Mouse (Mus musculus): ENCODE results near the gene Rundc3a. TPM values are rescaled to one million over a fixed set of nuclear protein-coding genes. Genes with fewer than 3 reads are reported as not detected.

The Rundc3a gene
- polyA plus RNA-seq, 1 experiment from 2014 or later, result 115 TPM

GRCm38 (mm10) chr11:102449043-102450008 lies 56.1 kb downstream of the Rundc3a start:
- Histone ChIP-seq H3K27ac (ENCODE audit: low read depth, low read length) (no peak overlapping the region), H3K27me3 (replicated peaks; ENCODE audit: control insufficient read depth, insufficient read depth, low read length) (0 out of 2 replicates have a peak, but pooled peaks cover 5% of the 10 kb centered on the region), H3K4me3 (ENCODE audit: low read depth, low read length) (no peak overlapping the region), H3K36me3 (ENCODE audit: control insufficient read depth, insufficient read depth, low read length) (peaks cover under 1% of the 10 kb centered on the region; the same call in 1 of the 2 replicates), H3K9me3 (replicated peaks; ENCODE audit: control insufficient read depth, low read length) (no peaks in the 10 kb centered on the region), H3K4me2 (ENCODE audit: low read length) (no peak overlapping the region), H3K9ac (ENCODE audit: low read length) (no peak overlapping the region), H3K4me1 (ENCODE audit: control insufficient read depth, insufficient read depth, low read length) (peaks cover 23% of the 10 kb centered on the region)
- ATAC-seq (no peak), DNase-seq (ENCODE audit: low spot score) (no peak)
- WGBS, result 43% methylated on average over 17 of the region's 17 CpGs

Small RNA genes within 50 kb of the gene (microRNA-seq; reads per million reads assigned to microRNA genes)
- gene Mir6930, result not detected

Other genes with a start within 250 kb of the Rundc3a start
- 0.14 and 0.17 TPM in 2 replicates for gene Nags, start 247.9 kb upstream of the Rundc3a start, polyA plus RNA-seq (2014; fragmentation: Nextera tagmentation; extraction: Ambion mirVana)
- 32.5 and 33.6 TPM in 2 replicates for gene Tmem101, start 237.0 kb upstream of the Rundc3a start, polyA plus RNA-seq (2014; fragmentation: Nextera tagmentation; extraction: Ambion mirVana)
- gene Lsm12, start 208.1 kb upstream of the Rundc3a start, polyA plus RNA-seq (2014; fragmentation: Nextera tagmentation; extraction: Ambion mirVana), result 83.1 and 93.7 TPM in 2 replicates
- gene G6pc3, start 203.8 kb upstream of the Rundc3a start, polyA plus RNA-seq (2014; fragmentation: Nextera tagmentation; extraction: Ambion mirVana), result 24.6 and 24.8 TPM in 2 replicates
- gene Hdac5, start 163.2 kb upstream of the Rundc3a start, polyA plus RNA-seq (2014; fragmentation: Nextera tagmentation; extraction: Ambion mirVana), result 38.9 and 60.6 TPM in 2 replicates
- gene BC030867, start 144.5 kb upstream of the Rundc3a start, polyA plus RNA-seq (2014; fragmentation: Nextera tagmentation; extraction: Ambion mirVana), result 6.1 and 6.3 TPM in 2 replicates
- gene Asb16, start 124.7 kb upstream of the Rundc3a start, polyA plus RNA-seq (2014; fragmentation: Nextera tagmentation; extraction: Ambion mirVana), result not detected in 2 replicates
- 74.4 and 75.3 TPM in 2 replicates for gene Tmub2, start 108.5 kb upstream of the Rundc3a start, polyA plus RNA-seq (2014; fragmentation: Nextera tagmentation; extraction: Ambion mirVana)
- gene Atxn7l3, start 96.8 kb upstream of the Rundc3a start, polyA plus RNA-seq (2014; fragmentation: Nextera tagmentation; extraction: Ambion mirVana), result 25.2 and 28.7 TPM in 2 replicates
- 74.5 and 91.0 TPM in 2 replicates for gene Ubtf, start 73.7 kb upstream of the Rundc3a start, polyA plus RNA-seq (2014; fragmentation: Nextera tagmentation; extraction: Ambion mirVana)
- 1.8 and 2.1 TPM in 2 replicates for gene Slc4a1, start 27.2 kb upstream of the Rundc3a start, polyA plus RNA-seq (2014; fragmentation: Nextera tagmentation; extraction: Ambion mirVana)
- 145 and 149 TPM in 2 replicates for gene Slc25a39, start 14.5 kb downstream of the Rundc3a start, polyA plus RNA-seq (2014; fragmentation: Nextera tagmentation; extraction: Ambion mirVana)
- gene Grn, start 36.9 kb downstream of the Rundc3a start, polyA plus RNA-seq (2014; fragmentation: Nextera tagmentation; extraction: Ambion mirVana), result 28.6 and 38.8 TPM in 2 replicates
- gene Fam171a2, start 54.3 kb downstream of the Rundc3a start, polyA plus RNA-seq (2014; fragmentation: Nextera tagmentation; extraction: Ambion mirVana), result 26.0 and 27.8 TPM in 2 replicates
- 4.3 and 5.3 TPM in 2 replicates for gene Itga2b, start 76.7 kb downstream of the Rundc3a start, polyA plus RNA-seq (2014; fragmentation: Nextera tagmentation; extraction: Ambion mirVana)
- 32.6 and 47.7 TPM in 2 replicates for gene Gpatch8, start 163.0 kb downstream of the Rundc3a start, polyA plus RNA-seq (2014; fragmentation: Nextera tagmentation; extraction: Ambion mirVana)
- 6.8 and 9.8 TPM in 2 replicates for gene Gm11627, start 186.1 kb downstream of the Rundc3a start, polyA plus RNA-seq (2014; fragmentation: Nextera tagmentation; extraction: Ambion mirVana)
- 18.6 and 19.2 TPM in 2 replicates for gene Fzd2, start 211.0 kb downstream of the Rundc3a start, polyA plus RNA-seq (2014; fragmentation: Nextera tagmentation; extraction: Ambion mirVana)